Mouse (Mus musculus): ENCODE data around the gene Sh3pxd2b.

DNA sequence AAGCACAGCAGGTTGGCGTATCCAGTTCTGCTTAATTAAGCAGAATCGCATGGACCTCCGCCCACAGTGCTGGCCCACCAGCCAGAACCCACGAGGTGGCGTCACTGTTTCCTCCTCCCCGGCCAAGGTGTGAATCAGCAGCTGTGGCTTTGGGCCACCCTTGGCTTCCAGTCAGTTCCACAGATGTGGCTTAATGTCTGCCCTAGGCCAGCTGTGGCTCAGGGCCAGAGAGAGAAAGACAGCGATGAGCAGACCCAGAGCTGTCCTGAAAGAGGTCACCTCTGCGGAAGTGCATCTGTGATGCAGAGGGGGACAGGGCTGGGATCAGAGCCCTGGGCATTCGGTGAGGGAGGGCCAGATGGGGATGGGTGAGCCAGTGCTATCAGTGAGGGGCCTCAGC lies 10.1 kb downstream of the Sh3pxd2b start:
- TF ChIP-seq EP300 (IDR thresholded peaks at IDR 0.05; ENCODE audit: low read depth): no peak
- TF ChIP-seq CTCF (IDR thresholded peaks at IDR 0.05; ENCODE audit: low read depth): no peak
